Mouse (Mus musculus) thymus, adult 2 months (tissue): ENCODE data around the gene Pbx1. TPM values are rescaled to one million over a fixed set of nuclear protein-coding genes. Genes with fewer than 3 reads are reported as not detected.

Experiments
- DNase-seq: peaks from one replicate; pipeline ENCODE4 v3.0.0; 2021
- H3K27ac ChIP-seq: fragments of 200-500 bp; 2 replicates; pipeline ENCODE4 v1.5.1; 2012; ENCODE audit warnings: low read length, control low read depth; ENCODE audit not compliant: control insufficient read depth, insufficient read depth
- H3K27me3 ChIP-seq: fragments of 200-500 bp; 2 replicates; pipeline ENCODE4 v1.6.1; 2012; ENCODE audit warnings: mild to moderate bottlenecking, low read length, moderate library complexity, mixed read lengths; ENCODE audit not compliant: control insufficient read depth, insufficient read depth
- H3K36me3 ChIP-seq: fragments of 200-500 bp; 2 replicates; pipeline ENCODE4 v1.6.1; 2012; ENCODE audit warnings: mild to moderate bottlenecking, low read length, moderate library complexity; ENCODE audit not compliant: control insufficient read depth, insufficient read depth
- H3K4me1 ChIP-seq: fragments of 200-500 bp; replicated peaks from 2 replicates; pipeline ENCODE4 v1.6.1; 2012; ENCODE audit warnings: low read length; ENCODE audit not compliant: control insufficient read depth, insufficient read depth
- H3K4me3 ChIP-seq: fragments of 200-500 bp; 2 replicates; pipeline ENCODE4 v1.5.1; 2012; ENCODE audit warnings: mild to moderate bottlenecking, low read length, control low read depth, moderate library complexity; ENCODE audit not compliant: control insufficient read depth, insufficient read depth
- CTCF ChIP-seq: fragments of 200-500 bp; IDR thresholded peaks from 2 replicates; pipeline ENCODE4 v1.5.1; 2012; ENCODE audit warnings: mild to moderate bottlenecking, control low read depth, low read length, moderate library complexity, borderline replicate concordance; ENCODE audit not compliant: control insufficient read depth, poor library complexity, insufficient read depth; ENCODE audit errors: extremely low read depth
- POLR2A ChIP-seq: fragments of 200-500 bp; IDR thresholded peaks from 2 replicates; pipeline ENCODE4 v1.6.1; 2012; ENCODE audit warnings: mild to moderate bottlenecking, low read length, control low read depth, moderate library complexity; ENCODE audit not compliant: control insufficient read depth, poor library complexity, insufficient read depth; ENCODE audit errors: extremely low read depth
- WGBS: fragments of 180-500 bp; shearing (Covaris S2); methylation state at CpG from one replicate; pipeline ENCODE4 v1.1.7; 2018; 5-methylcytosine and 5-hydroxymethylcytosine counted together
- polyA plus RNA-seq: library from polyadenylated mRNA; depleted of rRNA; stranded (reverse); fragments of >200 nt; gene quantifications from 2 replicates; pipeline ENCODE4 v1.2.3, GENCODE M21; 2012

Pbx1 gene
- polyA plus RNA-seq, 1 experiment: 13.0 TPM

GRCm38 (mm10) chr1:168169791-168170190 is 262.3 kb downstream of the Pbx1 start:
- DNase-seq: no peak
- H3K27me3 ChIP-seq: no peaks in the 10 kb centered on the region
- H3K4me3 ChIP-seq: no peak overlapping the region
- no peak overlapping the region for H3K27ac ChIP-seq
- no peaks in the 10 kb centered on the region for H3K4me1 ChIP-seq
- no peak for TF ChIP-seq CTCF
- 94% methylated on average over 8 of the region's 8 CpGs for WGBS
- H3K36me3 ChIP-seq: no peaks in the 10 kb centered on the region

- H3K27ac ChIP-seq: no peak overlapping the region
- H3K36me3 ChIP-seq: no peaks in the 10 kb centered on the region
- WGBS: 93% methylated on average over 10 of the region's 10 CpGs
Measured at GRCm38 (mm10) chr1:168169052-168169779, 262.9 kb downstream of the Pbx1 start.

GRCm38 (mm10) chr1:168167781-168168180 is 264.3 kb downstream of the Pbx1 start:
- H3K27ac ChIP-seq: no peak overlapping the region
- H3K27me3 ChIP-seq: no peaks in the 10 kb centered on the region
- no peak for DNase-seq
- H3K4me3 ChIP-seq: no peak overlapping the region
- TF ChIP-seq CTCF: no peak
- TF ChIP-seq POLR2A: no peak
- no peaks in the 10 kb centered on the region for H3K36me3 ChIP-seq
- no peaks in the 10 kb centered on the region for H3K4me1 ChIP-seq
- WGBS: 91% methylated on average over 5 of the region's 5 CpGs

More at GRCm38 (mm10) chr1:168169052-168169779, 262.9 kb downstream of the Pbx1 start:
- DNase-seq: no peak
- TF ChIP-seq POLR2A (no peak), CTCF (no peak)
- Histone ChIP-seq H3K4me1 (no peaks in the 10 kb centered on the region), H3K4me3 (no peak overlapping the region), H3K27me3 (no peaks in the 10 kb centered on the region)

- Histone ChIP-seq H3K27me3 (no peaks in the 10 kb centered on the region), H3K4me1 (no peaks in the 10 kb centered on the region), H3K27ac (no peak overlapping the region), H3K4me3 (no peak overlapping the region), H3K36me3 (no peaks in the 10 kb centered on the region)
- WGBS: 98% methylated on average over 2 of the region's 2 CpGs
- TF ChIP-seq CTCF (no peak), POLR2A (no peak)
- no peak for DNase-seq
Measured at GRCm38 (mm10) chr1:168166841-168167240, 265.2 kb downstream of the Pbx1 start.

GRCm38 (mm10) chr1:168164945-168165344 is 267.1 kb downstream of the Pbx1 start:
- no peaks in the 10 kb centered on the region for H3K36me3 ChIP-seq
- DNase-seq: no peak
- H3K27me3 ChIP-seq: no peaks in the 10 kb centered on the region
- no peak overlapping the region for H3K27ac ChIP-seq
- WGBS: 86% methylated on average over 3 of the region's 3 CpGs
- no peaks in the 10 kb centered on the region for H3K4me1 ChIP-seq
- H3K4me3 ChIP-seq: no peak overlapping the region
- TF ChIP-seq POLR2A (no peak), CTCF (no peak)

- Histone ChIP-seq H3K4me3 (no peak overlapping the region), H3K4me1 (no peaks in the 10 kb centered on the region), H3K36me3 (no peaks in the 10 kb centered on the region), H3K27ac (no peak overlapping the region), H3K27me3 (no peaks in the 10 kb centered on the region)
- TF ChIP-seq CTCF: no peak
- no peak for TF ChIP-seq POLR2A
- 85% methylated on average over 23 of the region's 23 CpGs for WGBS
- no peak for DNase-seq
Measured at GRCm38 (mm10) chr1:168163521-168164233, 268.4 kb downstream of the Pbx1 start.
